Mouse (Mus musculus): ENCODE measurements around the gene Gpx7.

The Gpx7 gene

GRCm38 (mm10) chr4:108406861-108407401, at the start of gene Gpx7:
Gpx7 (minus strand) TSS chr4:108406961.
- DNase-seq (ENCODE audit: low read depth, low spot score), result no peak

- no peak for DNase-seq (ENCODE audit: low read depth, low spot score)
Observed at GRCm38 (mm10) chr4:108456028-108456427, 49.3 kb upstream of the Gpx7 start.

DNA sequence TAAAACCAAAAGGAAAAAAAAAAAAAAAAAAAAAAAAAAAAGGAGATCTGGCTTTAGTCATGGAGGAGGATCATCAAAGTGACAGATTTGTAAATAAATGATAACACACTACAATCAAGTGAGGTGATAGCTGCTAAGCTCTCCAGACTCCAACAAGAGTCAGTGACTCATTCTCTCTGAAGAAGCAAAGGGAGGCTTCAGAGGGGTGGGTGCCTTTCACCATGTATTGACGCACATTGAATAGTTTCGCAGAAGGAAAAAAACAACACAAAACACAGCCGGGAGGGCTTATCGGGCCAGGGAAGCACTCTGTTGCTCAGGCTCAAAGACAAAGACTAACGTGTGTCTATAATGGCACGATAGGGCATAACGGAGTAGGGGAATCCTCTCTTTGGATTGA, 41.3 kb upstream of the Gpx7 start:
- no peak for DNase-seq (ENCODE audit: low read depth, low spot score)

GRCm38 (mm10) chr4:108438082-108438840, 31.5 kb upstream of the Gpx7 start:
- no peak for DNase-seq (ENCODE audit: low read depth, low spot score)

DNA sequence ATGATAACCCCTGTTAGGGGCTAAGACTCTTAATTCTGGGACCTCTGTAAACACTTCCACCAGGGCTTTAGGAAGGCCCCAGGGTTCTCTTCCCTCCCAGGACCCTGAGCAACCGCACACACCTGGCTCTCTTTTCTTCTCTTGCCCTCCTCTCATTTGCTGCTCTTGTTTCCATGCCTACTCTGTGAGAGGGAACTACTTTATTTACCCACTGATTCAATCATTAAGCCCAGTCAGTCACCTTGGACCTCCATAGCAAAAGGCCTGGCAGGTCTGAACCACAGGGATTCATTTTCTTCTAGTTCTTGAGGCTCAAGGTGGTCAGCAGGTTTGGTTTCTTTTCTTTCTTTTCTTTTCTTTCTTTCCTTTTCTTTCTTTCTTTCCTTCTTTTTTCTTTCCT, 29.5 kb upstream of the Gpx7 start:
- DNase-seq (ENCODE audit: low read depth, low spot score), result no peak

DNA sequence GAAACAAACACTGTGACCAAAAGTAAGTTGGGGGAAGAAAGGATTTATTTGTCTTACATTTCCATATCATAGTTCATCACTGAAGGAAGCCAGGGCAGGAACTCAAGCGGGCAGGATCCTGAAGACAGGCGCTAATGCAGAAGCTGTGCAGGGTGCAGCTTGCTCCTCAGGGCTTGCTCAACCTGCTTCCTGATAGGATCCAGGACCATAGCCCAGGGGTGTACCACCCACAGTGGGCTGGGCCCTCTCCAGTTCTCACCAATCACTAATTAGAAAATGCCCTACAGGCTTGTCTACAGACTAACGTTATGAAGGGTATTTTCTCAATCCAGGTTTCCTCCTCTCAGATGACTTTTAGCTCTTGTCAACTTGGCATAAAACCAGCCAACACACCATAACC, 28.9 kb upstream of the Gpx7 start:
- DNase-seq (ENCODE audit: low read depth, low spot score), result no peak

DNA sequence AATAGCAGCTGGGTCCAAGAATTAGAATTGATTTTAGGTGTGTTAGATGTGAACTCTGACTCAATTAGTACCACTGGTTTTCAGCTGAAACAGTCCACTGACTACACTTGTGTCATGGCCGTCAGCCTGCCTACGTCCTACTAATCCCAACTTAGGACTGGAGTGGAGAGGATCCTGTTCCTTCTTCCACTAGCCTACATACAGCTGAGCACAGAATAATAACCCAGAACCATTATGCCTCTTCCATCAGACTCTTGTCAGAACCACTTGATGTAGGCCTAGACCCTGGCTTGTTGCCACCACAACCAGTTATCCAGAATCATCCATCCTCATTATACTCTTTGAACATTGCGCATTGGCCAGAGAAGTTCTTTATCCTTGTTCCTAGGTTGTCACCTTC, 28.0 kb upstream of the Gpx7 start:
- DNase-seq (ENCODE audit: low read depth, low spot score), result no peak

DNA sequence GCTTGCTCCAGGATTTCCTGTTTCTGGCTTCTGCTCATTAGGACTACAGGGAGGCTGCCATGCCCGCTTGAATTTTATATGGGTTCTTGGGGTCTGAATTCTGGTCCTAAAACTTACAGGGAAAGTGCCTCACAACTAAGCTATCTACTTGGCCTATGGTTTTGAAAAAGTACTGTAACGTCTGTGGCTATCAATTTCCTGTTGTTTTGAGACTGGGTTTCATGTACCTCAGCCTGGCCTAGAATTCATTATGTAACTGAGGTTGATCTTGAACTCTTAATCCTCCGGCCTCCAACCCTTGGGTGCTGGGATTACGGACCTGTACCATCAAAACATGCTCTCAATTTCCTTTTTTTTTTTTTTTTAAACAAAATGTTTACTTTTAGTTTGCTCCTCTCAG, 27.5 kb upstream of the Gpx7 start:
- DNase-seq (ENCODE audit: low read depth, low spot score), result no peak

DNA sequence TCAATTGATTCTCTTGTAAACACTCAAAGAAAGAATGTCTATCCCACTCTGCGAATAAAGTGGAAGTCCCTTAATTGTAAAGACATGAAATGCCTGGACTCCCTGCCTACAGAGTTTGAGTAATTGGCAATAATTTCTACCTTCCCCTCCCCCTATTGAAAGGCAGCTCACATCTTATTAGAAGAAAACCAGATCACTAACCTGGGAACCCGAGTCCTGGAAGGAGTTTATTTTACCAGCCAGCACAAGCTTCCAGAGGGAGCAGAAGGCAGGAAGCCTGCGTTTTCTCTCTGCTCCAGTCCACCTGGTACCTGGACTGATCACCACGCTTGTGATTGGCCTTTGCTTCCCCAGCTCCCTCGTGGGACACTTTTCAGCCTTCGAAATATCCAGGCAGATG, 26.6 kb upstream of the Gpx7 start:
- no peak for DNase-seq (ENCODE audit: low read depth, low spot score)

GRCm38 (mm10) chr4:108431561-108431936, 24.8 kb upstream of the Gpx7 start:
- no peak for DNase-seq (ENCODE audit: low read depth, low spot score)

DNA sequence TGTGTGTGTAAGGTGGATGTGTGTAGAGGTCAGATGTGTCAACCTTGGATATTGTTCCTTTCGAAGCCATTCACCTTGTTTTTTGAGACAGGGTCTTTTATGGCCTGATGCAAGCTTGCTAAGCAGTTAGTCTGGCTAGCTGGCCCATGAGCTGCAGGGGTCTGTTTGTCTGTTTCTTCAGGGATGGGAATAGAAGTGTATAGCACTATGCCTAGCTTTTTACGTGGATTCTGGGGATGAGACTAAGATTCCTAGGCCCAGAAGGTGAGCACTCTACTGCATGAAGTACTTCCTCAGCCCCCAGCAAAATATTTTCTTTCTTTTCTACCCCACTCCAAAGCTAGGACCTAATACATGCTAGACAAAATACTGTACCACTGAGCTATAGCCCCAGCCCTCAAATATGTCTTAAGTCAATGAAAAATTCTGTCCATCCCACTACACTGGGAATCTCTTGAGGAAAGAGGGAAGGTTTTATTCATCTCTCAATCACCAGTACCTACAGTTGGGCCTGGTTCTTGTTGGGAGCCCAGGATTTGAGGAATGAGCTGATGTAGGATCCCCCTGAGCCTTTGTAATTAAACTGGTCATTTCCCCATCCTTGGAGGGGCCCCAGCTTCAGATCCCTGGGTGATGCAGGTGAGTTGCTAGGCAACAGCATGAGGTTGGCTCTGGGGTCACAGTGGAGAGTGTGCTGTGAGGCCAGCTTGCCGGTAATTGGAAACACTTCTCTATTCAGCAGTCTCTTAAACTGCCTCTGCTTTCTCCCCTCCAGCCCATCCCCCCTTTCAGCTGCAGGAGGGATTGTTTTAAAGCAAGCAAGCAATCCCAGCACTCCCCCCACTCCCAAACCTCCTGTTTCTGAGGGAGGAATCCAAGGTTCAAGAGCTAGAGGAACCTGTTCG, 24.1 kb upstream of the Gpx7 start:
- no peak for DNase-seq (ENCODE audit: low read depth, low spot score)

DNA sequence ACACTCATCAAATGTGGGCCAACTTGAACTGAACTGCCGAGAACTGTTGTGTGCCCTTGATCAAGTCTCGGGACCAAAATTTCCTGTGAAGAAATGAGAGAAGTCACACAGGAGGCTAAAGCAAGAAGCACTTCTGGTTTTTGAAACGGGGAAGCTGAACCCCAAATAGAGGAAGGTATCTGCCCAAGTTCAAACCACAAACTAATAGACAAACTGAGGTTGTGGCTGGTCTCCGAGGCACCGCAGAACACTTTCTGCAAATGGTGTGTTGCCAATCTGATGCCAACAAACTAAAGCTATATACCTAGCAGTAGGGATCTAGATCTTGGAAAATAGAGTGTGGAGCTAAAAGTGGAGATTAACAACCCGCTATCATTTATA, 21.6 kb upstream of the Gpx7 start:
- no peak for DNase-seq (ENCODE audit: low read depth, low spot score)

DNA sequence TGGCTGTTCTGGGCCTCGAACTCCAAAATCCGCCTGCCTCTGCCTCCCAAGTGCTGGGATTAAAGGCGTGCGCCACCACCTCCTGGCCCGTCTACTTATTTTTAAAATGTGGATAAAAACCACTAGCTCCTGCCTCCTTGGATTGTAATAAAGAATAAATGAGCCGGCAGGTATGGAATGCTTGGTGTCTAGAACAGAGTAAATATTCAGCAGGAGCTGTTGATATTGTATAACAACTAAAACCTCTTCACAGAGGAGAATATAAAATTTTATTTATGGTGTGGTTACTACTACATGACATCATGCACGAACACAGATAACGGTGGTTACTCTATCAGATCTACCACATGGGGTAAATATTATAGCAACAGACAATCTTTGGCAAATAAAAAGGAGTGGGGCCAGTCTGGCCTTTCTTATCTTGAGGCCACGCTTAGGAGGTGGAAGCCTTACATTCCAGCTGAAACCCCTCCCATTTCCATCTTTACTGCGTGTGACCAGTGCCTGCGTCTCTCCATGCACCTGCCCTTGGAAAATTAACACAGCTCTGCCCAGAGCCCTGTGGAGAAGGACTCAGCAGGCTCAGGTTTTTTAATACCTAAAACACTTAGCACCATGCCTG, 21.1 kb upstream of the Gpx7 start:
- no peak for DNase-seq (ENCODE audit: low read depth, low spot score)

- DNase-seq (ENCODE audit: low read depth, low spot score), result no peak
Observed at GRCm38 (mm10) chr4:108424587-108424986, 17.8 kb upstream of the Gpx7 start.

GRCm38 (mm10) chr4:108407621-108408020, 860 bp upstream of the Gpx7 start:
- DNase-seq (ENCODE audit: low read depth, low spot score), result no peak

- peak; percentile 55 for DNase-seq (ENCODE audit: low read depth, low spot score)
Observed at GRCm38 (mm10) chr4:108406138-108406860, 462 bp downstream of the Gpx7 start.

DNA sequence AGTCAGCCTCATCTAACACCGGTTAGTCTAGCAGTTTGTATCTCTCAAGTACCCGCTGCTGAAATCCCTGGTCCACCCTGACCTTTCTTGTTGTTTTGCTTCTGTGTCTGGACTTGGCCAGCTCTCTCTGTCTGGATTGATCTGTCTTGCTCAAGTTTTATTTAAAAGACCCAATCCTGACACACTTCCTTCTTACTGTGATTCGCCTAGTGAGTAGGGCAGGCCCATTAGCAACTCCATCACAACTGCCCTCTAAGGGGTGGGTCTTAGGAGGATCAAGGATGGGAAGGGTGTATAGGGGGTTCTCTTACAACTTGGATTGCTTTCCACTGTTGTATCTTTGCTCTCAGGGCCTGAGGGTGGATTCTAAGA, 1.0 kb downstream of the Gpx7 start:
- DNase-seq (ENCODE audit: low read depth, low spot score), result no peak

DNA sequence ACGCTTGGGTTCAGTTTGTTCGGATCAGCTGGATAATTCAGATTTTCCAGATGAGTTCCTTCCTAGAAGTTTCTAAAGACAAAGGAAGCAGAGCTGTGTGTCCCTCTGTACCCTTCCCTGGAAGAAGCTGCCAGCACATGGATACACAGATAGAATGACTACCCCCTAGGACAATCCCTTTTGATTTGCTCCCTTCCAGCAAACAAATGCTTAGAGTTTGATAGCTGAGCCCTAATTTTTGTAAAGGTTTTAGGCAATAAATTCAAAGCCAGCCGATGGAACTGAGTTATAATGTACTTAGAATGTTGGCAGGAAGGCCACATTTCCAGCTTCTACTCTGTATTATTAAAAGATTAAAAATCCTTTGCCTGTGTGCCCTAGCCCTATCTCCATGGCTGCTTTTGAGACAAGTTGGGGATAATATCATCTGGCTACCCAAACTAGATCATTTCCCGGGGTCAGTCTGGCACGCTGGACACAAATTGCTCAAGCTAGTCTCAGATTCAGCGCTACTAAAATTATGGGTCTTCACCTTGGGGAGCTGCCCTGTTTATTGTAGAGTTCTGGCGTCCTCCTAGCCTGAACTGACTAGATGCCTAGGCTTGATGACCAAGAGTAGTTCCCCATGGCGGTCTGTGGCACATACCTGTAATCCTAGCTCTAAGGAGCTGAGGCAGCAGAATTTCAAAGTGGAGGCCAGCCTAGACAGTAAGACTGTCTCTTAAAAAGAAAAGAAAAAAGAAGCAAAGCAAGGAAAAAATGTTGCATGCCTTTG, 2.7 kb downstream of the Gpx7 start:
- no peak for DNase-seq (ENCODE audit: low read depth, low spot score)

GRCm38 (mm10) chr4:108400395-108400794, 6.4 kb downstream of the Gpx7 start:
- peak; percentile 24 for DNase-seq (ENCODE audit: low read depth, low spot score)

- DNase-seq (ENCODE audit: low read depth, low spot score), result no peak
Observed at GRCm38 (mm10) chr4:108394236-108394635, 12.5 kb downstream of the Gpx7 start.

- no peak for DNase-seq (ENCODE audit: low read depth, low spot score)
Observed at GRCm38 (mm10) chr4:108392558-108392957, 14.2 kb downstream of the Gpx7 start.
